Mouse (Mus musculus): ENCODE measurements around the gene Rabgef1. TPM values are rescaled to one million over a fixed set of nuclear protein-coding genes. Genes with fewer than 3 reads are reported as not detected.
A peak's percentile ranks its signal among the peaks of the same experiment; 100 is the strongest.

Gene Rabgef1
- polyA plus RNA-seq, 1 experiment from 2014 or later, result 47.0 TPM

- H3K36me3 ChIP-seq (ENCODE audit: control insufficient read depth, insufficient read depth), result no peaks in the 10 kb centered on the region
- H3K4me3 ChIP-seq (replicated peaks; ENCODE audit: low read length), result no peak overlapping the region
- WGBS, result 94% methylated on average over 5 of the region's 5 CpGs
- peaks cover 14% of the 10 kb centered on the region for H3K4me1 ChIP-seq (replicated peaks; ENCODE audit: control insufficient read depth, insufficient read depth, low read length)
- H3K27ac ChIP-seq (ENCODE audit: low read length), result no peak overlapping the region
- H3K4me2 ChIP-seq (ENCODE audit: low read length), result no peak overlapping the region
- H3K27me3 ChIP-seq (replicated peaks; ENCODE audit: control insufficient read depth, insufficient read depth, low read length), result no peaks in the 10 kb centered on the region
- no peak overlapping the region for H3K9ac ChIP-seq (replicated peaks; ENCODE audit: low read depth, low read length)
- peaks cover 5% of the 10 kb centered on the region; the same call in 1 of the 2 replicates for H3K9me3 ChIP-seq (ENCODE audit: control insufficient read depth, low read length)
- no peak for ATAC-seq
Observed at GRCm38 (mm10) chr5:130218336-130218735, 46.7 kb downstream of the Rabgef1 start.

GRCm38 (mm10) chr5:130221316-130221715, 49.7 kb downstream of the Rabgef1 start:
- 52% methylated on average over 2 of the region's 2 CpGs for WGBS
- no peaks in the 10 kb centered on the region for H3K36me3 ChIP-seq (ENCODE audit: control insufficient read depth, insufficient read depth)
- H3K27ac ChIP-seq (ENCODE audit: low read length), result no peak overlapping the region
- peaks cover 5% of the 10 kb centered on the region; the same call in 1 of the 2 replicates for H3K9me3 ChIP-seq (ENCODE audit: control insufficient read depth, low read length)
- H3K4me1 ChIP-seq (replicated peaks; ENCODE audit: control insufficient read depth, insufficient read depth, low read length), result peaks cover 22% of the 10 kb centered on the region
- peak overlapping the region; percentile 54 for H3K4me2 ChIP-seq (ENCODE audit: low read length)
- H3K27me3 ChIP-seq (replicated peaks; ENCODE audit: control insufficient read depth, insufficient read depth, low read length), result no peaks in the 10 kb centered on the region
- H3K4me3 ChIP-seq (replicated peaks; ENCODE audit: low read length), result peak overlapping the region; percentile 88
- no peak for ATAC-seq
- H3K9ac ChIP-seq (replicated peaks; ENCODE audit: low read depth, low read length), result peak overlapping the region; percentile 76

DNA sequence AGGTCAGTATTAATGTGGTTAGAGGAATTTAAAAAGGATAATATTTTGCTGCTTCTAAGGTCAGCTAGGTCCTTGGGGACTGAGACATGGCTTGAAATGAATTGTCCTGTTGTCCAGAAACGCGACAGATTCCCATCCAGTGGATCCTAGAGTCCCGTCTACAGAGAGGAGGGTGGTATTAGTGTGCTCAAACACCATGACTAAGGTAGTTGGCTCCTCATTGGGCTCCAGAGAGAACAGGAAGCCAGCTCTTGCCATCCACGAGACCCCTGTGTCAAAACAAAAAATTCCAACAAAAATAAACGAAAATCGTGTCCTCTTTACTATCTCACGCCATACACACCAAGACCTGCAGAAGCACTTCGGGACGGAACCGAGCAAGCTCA, 50.2 kb downstream of the Rabgef1 start:
- peak; percentile 62 for ATAC-seq
- under 1% methylated on average over 10 of the region's 10 CpGs for WGBS
- peak overlapping the region; percentile 54 for H3K4me2 ChIP-seq (ENCODE audit: low read length)
- peak overlapping the region; percentile 76 for H3K9ac ChIP-seq (replicated peaks; ENCODE audit: low read depth, low read length)
- peaks cover 22% of the 10 kb centered on the region for H3K4me1 ChIP-seq (replicated peaks; ENCODE audit: control insufficient read depth, insufficient read depth, low read length)
- H3K27me3 ChIP-seq (replicated peaks; ENCODE audit: control insufficient read depth, insufficient read depth, low read length), result no peaks in the 10 kb centered on the region
- H3K4me3 ChIP-seq (replicated peaks; ENCODE audit: low read length), result peak overlapping the region; percentile 88
- H3K36me3 ChIP-seq (ENCODE audit: control insufficient read depth, insufficient read depth), result no peaks in the 10 kb centered on the region
- H3K27ac ChIP-seq (ENCODE audit: low read length), result peak overlapping the region; percentile 73
- H3K9me3 ChIP-seq (ENCODE audit: control insufficient read depth, low read length), result peaks cover 5% of the 10 kb centered on the region; the same call in 1 of the 2 replicates

- no peaks in the 10 kb centered on the region for H3K36me3 ChIP-seq (ENCODE audit: control insufficient read depth, insufficient read depth)
- ATAC-seq, result peak; percentile 93
- WGBS, result under 1% methylated on average over 88 of the region's 88 CpGs
- H3K27ac ChIP-seq (ENCODE audit: low read length), result peak overlapping the region; percentile 73
- H3K9me3 ChIP-seq (ENCODE audit: control insufficient read depth, low read length), result peaks cover 5% of the 10 kb centered on the region; the same call in 1 of the 2 replicates
- H3K9ac ChIP-seq (replicated peaks; ENCODE audit: low read depth, low read length), result peak overlapping the region; percentile 76
- H3K4me1 ChIP-seq (replicated peaks; ENCODE audit: control insufficient read depth, insufficient read depth, low read length), result peaks cover 22% of the 10 kb centered on the region
- H3K27me3 ChIP-seq (replicated peaks; ENCODE audit: control insufficient read depth, insufficient read depth, low read length), result no peaks in the 10 kb centered on the region
- peak overlapping the region; percentile 65 for H3K4me2 ChIP-seq (ENCODE audit: low read length)
- H3K4me3 ChIP-seq (replicated peaks; ENCODE audit: low read length), result peak overlapping the region; percentile 88
Observed at GRCm38 (mm10) chr5:130222146-130223004, 50.8 kb downstream of the Rabgef1 start.

GRCm38 (mm10) chr5:130226790-130227189, 55.2 kb downstream of the Rabgef1 start:
- WGBS, result 93% methylated on average over 3 of the region's 3 CpGs
- no peak overlapping the region for H3K27ac ChIP-seq (ENCODE audit: low read length)
- ATAC-seq, result no peak

DNA sequence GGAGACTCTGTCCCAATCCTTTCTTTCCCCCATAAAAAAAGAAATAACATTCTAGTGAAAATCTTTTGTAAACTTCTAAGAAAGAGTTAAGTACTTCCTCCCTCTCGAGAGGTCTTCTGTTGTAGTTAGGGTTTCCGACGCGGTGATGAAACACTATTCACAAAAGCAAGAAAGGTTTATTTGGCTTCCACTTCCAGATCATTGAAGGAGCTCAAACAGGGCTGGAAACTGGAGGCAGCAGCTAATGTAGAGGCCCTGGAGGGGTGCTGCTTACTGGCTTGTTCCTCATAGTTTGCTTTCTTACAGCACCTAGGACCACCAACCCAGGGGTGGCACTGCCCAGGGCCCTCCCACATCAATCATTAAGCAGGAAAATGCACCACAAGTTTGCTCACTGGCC, 56.5 kb downstream of the Rabgef1 start:
- no peak overlapping the region for H3K27ac ChIP-seq (ENCODE audit: low read length)
- peaks cover 10% of the 10 kb centered on the region for H3K4me1 ChIP-seq (replicated peaks; ENCODE audit: control insufficient read depth, insufficient read depth, low read length)
- H3K27me3 ChIP-seq (replicated peaks; ENCODE audit: control insufficient read depth, insufficient read depth, low read length), result no peaks in the 10 kb centered on the region
- H3K36me3 ChIP-seq (ENCODE audit: control insufficient read depth, insufficient read depth), result peaks cover 18% of the 10 kb centered on the region
- no peak overlapping the region for H3K9ac ChIP-seq (replicated peaks; ENCODE audit: low read depth, low read length)
- no peaks in the 10 kb centered on the region for H3K9me3 ChIP-seq (ENCODE audit: control insufficient read depth, low read length)
- WGBS, result 75% methylated on average over 4 of the region's 4 CpGs
- H3K4me2 ChIP-seq (ENCODE audit: low read length), result no peak overlapping the region
- ATAC-seq, result no peak
- no peak overlapping the region for H3K4me3 ChIP-seq (replicated peaks; ENCODE audit: low read length)

More at GRCm38 (mm10) chr5:130226790-130227189, 55.2 kb downstream of the Rabgef1 start:
- Histone ChIP-seq H3K4me2 (ENCODE audit: low read length) (no peak overlapping the region), H3K4me1 (replicated peaks; ENCODE audit: control insufficient read depth, insufficient read depth, low read length) (peaks cover 15% of the 10 kb centered on the region), H3K4me3 (replicated peaks; ENCODE audit: low read length) (no peak overlapping the region), H3K36me3 (ENCODE audit: control insufficient read depth, insufficient read depth) (peaks cover 5% of the 10 kb centered on the region), H3K9ac (replicated peaks; ENCODE audit: low read depth, low read length) (no peak overlapping the region), H3K27me3 (replicated peaks; ENCODE audit: control insufficient read depth, insufficient read depth, low read length) (no peaks in the 10 kb centered on the region), H3K9me3 (ENCODE audit: control insufficient read depth, low read length) (no peaks in the 10 kb centered on the region)

DNA sequence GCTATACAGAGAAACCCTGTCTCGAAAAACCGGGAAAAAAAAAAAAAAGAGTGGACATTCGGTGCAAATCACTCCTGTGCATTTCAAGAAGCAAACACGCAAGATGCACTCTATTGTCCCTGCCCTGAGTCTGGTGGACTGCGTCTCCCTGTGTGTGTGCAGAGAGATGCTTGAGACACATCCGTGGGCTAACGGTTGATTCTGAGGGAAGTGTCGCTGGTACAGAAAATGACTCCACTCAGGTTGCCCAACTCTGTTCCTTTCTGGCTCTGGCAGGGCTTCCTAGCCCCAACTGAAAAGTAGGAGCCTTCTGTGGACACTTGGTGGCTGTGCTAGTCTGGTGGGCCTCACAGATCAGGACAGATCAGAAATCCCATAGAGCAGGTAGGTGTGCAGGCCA, 64.7 kb downstream of the Rabgef1 start:
- no peak for ATAC-seq
- H3K4me3 ChIP-seq (replicated peaks; ENCODE audit: low read length), result no peak overlapping the region
- peaks cover 73% of the 10 kb centered on the region for H3K36me3 ChIP-seq (ENCODE audit: control insufficient read depth, insufficient read depth)
- no peak overlapping the region for H3K4me2 ChIP-seq (ENCODE audit: low read length)
- H3K27me3 ChIP-seq (replicated peaks; ENCODE audit: control insufficient read depth, insufficient read depth, low read length), result no peaks in the 10 kb centered on the region
- no peak overlapping the region for H3K27ac ChIP-seq (ENCODE audit: low read length)
- H3K9me3 ChIP-seq (ENCODE audit: control insufficient read depth, low read length), result no peaks in the 10 kb centered on the region
- H3K4me1 ChIP-seq (replicated peaks; ENCODE audit: control insufficient read depth, insufficient read depth, low read length), result no peaks in the 10 kb centered on the region
- WGBS, result 93% methylated on average over 8 of the region's 8 CpGs
- no peak overlapping the region for H3K9ac ChIP-seq (replicated peaks; ENCODE audit: low read depth, low read length)

DNA sequence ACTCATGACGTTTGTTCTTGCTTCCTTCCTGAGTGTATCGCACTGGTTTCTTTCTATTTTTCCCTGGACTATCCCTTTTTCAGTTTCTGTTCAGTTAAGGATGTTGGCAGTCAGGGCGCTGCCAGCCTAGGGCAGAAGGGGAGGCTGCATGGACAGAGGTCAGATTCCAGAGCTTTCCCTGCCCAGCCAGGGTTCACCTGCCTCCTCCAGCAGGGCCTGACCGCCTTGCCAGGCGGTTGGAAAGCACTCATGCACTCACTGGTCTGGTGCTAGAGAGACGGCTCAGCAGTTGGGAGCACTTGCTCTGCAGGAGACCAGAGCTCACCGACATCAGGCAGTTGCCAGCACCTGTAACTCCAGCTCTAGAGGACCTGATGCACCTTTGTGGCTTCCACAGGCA, 67.6 kb downstream of the Rabgef1 start:
- H3K27me3 ChIP-seq (replicated peaks; ENCODE audit: control insufficient read depth, insufficient read depth, low read length), result no peaks in the 10 kb centered on the region

DNA sequence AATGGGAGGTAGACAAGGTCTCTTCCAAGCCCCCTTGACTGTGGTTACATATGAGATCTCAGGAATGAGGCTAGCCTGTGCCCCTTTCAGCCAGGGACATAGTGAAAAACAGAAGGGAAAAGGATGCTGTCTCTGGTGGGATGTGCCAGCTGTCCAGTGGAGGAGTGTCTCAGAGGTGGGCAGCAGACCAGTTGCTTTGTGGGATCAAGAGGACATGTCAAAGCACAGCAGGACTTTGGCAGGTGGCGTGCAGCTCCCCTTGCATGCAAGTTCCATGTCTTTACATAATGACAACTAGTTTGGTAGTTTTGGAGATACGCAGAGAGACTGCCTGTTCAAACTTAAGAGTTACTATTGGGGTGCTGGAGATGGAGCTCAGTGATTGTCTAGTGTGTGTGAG, 68.3 kb downstream of the Rabgef1 start:
- peaks cover 56% of the 10 kb centered on the region for H3K36me3 ChIP-seq (ENCODE audit: control insufficient read depth, insufficient read depth)
- H3K27ac ChIP-seq (ENCODE audit: low read length), result no peak overlapping the region
- no peak overlapping the region for H3K4me3 ChIP-seq (replicated peaks; ENCODE audit: low read length)
- H3K4me1 ChIP-seq (replicated peaks; ENCODE audit: control insufficient read depth, insufficient read depth, low read length), result no peaks in the 10 kb centered on the region
- no peak overlapping the region for H3K9ac ChIP-seq (replicated peaks; ENCODE audit: low read depth, low read length)
- WGBS, result 96% methylated on average over 2 of the region's 2 CpGs
- H3K9me3 ChIP-seq (ENCODE audit: control insufficient read depth, low read length), result no peaks in the 10 kb centered on the region
- H3K4me2 ChIP-seq (ENCODE audit: low read length), result no peak overlapping the region
- ATAC-seq, result no peak
- no peaks in the 10 kb centered on the region for H3K27me3 ChIP-seq (replicated peaks; ENCODE audit: control insufficient read depth, insufficient read depth, low read length)

More for the DNA sequence above, 67.6 kb downstream of the Rabgef1 start:
- WGBS, result 90% methylated on average over 7 of the region's 7 CpGs
- Histone ChIP-seq H3K36me3 (ENCODE audit: control insufficient read depth, insufficient read depth) (peaks cover 53% of the 10 kb centered on the region), H3K4me2 (ENCODE audit: low read length) (no peak overlapping the region), H3K4me1 (replicated peaks; ENCODE audit: control insufficient read depth, insufficient read depth, low read length) (no peaks in the 10 kb centered on the region), H3K27ac (ENCODE audit: low read length) (no peak overlapping the region), H3K4me3 (replicated peaks; ENCODE audit: low read length) (no peak overlapping the region), H3K9me3 (ENCODE audit: control insufficient read depth, low read length) (no peaks in the 10 kb centered on the region), H3K9ac (replicated peaks; ENCODE audit: low read depth, low read length) (no peak overlapping the region)
- no peak for ATAC-seq

Data from forebrain, embryonic 16.5 days (tissue).